Mouse (Mus musculus) thymus, postnatal 10 days (tissue): Measurements from ENCODE around the gene Gp6.
"Not testable (repeated sequence)": the region's sequence is repeated elsewhere in the genome, so short reads cannot be mapped to it uniquely, and the experiment has no call there.

Experiments
- DNase-seq, 2 experiments: peaks; one replicate each; pipeline ENCODE4 v3.0.0; 2021; ENCODE audit warnings: low spot score in 2 of 2

Gp6 gene

DNA sequence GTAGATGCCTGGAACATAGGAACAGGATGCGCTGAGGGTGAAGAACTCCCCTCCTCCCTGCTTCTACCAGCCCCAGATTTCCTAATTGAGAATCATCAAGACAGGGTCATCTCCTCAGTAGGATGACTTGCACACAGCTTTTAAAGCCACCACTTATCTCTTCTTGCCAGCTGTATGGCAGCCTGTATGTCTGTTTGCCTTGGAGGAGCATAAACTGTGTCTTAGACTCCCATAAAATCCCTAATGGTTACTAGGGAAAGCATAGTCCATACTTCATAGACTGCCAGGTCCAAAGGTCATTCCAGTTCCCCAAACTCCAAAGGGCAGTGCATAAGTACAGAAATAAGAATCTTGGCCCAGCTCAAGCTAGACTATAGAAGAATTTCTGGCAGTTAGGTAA is at the start of gene Gp6:
Gene Gp6, minus strand, starts transcription at position 15 of the 400 bp plus-strand sequence.
- DNase-seq = no peak

DNA sequence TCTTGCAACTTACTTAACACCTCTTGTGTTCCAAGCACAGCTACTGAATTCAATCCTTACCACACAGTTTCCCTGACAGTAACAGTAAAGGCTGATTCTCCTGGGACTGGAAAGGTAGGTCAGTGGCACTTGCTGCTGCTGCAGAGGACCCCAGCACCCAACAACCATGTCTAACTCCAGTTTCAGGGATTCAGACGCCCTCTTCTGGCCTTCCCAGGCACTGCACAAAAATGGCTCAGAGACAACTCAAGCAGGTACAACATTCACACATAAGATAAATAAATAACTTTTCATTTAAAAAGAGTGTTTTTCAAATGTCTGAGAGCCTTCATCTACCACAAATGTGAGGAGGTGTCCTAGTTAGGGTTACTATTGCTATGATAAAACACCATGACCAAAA is 49.6 kb upstream of the Gp6 start:
- DNase-seq = no peak

GRCm38 (mm10) chr7:4445216-4445791 is 47.8 kb upstream of the Gp6 start, which contains the start of gene Rdh13:
Rdh13 (minus strand) TSS chr7:4445649.
- DNase-seq = peak; percentile 67 to 72

DNA sequence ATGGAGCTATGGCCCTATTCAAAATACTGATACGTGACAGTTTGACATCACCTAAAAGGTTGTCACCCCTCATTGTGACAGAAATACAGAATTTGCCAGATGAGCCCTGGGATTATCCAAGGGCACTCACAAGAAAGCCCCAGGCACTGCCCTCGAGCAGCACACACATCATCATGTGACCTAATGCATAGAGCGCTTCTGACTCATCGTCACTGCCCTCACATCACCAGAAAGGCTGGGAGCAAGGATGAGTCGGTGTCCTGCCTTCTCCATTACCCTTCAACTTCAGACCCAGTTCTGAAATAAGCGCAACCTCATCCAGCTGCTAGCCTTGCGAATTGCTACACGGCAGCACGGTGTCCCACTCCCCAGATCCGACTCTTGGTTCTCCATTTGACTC is 43.0 kb upstream of the Gp6 start:
- DNase-seq = no peak

- DNase-seq = no peak
These were observed 40.2 kb upstream of the Gp6 start for GRCm38 (mm10) chr7:4437721-4438120.

- DNase-seq = no peak
These were observed 34.5 kb upstream of the Gp6 start for GRCm38 (mm10) chr7:4432026-4432425.

DNA sequence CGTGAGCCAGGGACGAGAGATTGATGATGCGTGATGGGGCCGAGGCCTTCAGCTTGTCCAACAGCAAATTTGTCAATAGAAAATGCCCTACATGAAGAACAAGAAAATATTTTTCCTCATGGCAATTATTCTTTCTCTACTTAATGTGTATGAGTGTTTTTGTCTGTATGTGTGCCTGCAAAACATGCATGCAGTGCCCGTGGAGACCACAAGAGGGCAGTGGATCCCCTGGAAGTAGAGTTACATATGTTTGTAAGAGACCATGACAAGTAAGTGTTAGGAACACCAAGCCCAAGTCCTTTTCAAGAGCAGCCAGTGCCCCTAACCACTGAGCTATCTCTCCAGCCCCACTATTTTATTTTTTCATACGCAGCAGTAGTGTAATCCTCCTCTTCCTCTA is 34.0 kb upstream of the Gp6 start:
- DNase-seq = peak; percentile 50 to 77

GRCm38 (mm10) chr7:4430246-4430844 is 32.8 kb upstream of the Gp6 start:
- no peak for DNase-seq

DNA sequence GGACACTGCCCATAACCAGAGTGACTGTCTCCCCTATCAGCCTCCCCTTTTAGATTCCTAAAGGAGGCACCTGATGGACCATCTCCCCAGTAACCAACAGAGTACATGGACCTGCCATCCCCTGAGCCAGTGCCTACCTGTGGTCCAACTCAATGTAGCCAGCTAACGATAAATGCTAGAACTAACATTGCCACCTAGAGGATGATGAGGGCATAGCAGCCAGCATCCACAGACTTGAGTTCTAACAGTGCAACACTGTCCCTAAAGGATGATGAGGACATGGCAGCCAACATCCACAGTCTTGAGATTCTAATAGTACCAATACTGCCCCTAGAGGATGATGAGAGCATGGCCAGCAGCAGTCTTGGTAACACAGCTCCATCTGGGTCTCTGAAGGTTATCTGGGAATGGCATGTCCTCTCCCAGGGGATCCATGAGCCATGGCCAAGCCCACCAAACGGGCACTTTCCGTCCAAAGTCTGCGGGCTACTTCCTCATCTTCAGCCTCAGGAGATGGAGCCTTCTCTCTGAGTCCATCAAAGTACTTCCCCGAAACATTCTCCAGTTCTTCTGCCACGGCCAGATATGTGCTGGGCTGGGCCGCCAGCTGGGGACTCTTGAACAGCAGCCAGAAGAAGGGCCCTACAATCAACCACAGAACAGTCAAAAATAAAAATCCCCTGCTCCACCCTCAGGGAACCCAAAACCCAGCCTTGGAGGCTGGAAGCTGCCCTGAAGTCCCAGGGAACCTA is 29.8 kb upstream of the Gp6 start:
- DNase-seq = peak; percentile 75 to 84

DNA sequence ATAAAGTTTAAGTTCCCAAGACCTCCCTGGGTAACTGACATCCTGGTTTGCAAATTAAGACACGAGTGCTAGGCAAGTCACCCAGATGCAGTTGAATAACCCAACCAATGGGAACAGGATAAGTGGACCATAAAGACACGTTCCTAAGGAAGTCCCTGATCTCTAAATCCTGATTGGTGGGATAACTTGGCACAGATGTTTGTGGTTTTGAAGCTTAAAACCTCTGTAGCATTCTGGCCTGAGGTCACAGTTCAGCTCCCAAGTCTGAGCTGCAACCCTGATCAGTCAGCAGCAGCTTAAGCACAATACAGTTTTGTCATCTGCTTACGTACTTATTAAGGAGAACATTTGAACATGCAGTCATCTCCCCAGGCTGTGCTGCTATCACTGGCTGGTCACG is 22.7 kb upstream of the Gp6 start:
- no peak for DNase-seq

GRCm38 (mm10) chr7:4419681-4420080 is 22.1 kb upstream of the Gp6 start:
- DNase-seq = no peak

GRCm38 (mm10) chr7:4412406-4412805 is 14.9 kb upstream of the Gp6 start:
- not testable (repeated sequence) for DNase-seq

- DNase-seq = no peak
These were observed 24.0 kb downstream of the Gp6 start for GRCm38 (mm10) chr7:4373521-4373920.

GRCm38 (mm10) chr7:4337509-4337908 is 60.0 kb downstream of the Gp6 start, which contains the start of gene Ncr1:
Ncr1 (plus strand) TSS chr7:4337724.
- no peak for DNase-seq

GRCm38 (mm10) chr7:4323301-4323700 is 74.2 kb downstream of the Gp6 start:
- DNase-seq = no peak
